Mouse (Mus musculus): ENCODE measurements around the gene Polr1e. TPM values are rescaled to one million over a fixed set of nuclear protein-coding genes. Genes with fewer than 3 reads are reported as not detected.

Gene Polr1e
- 29.2 and 36.1 TPM in 2 replicates for polyA plus RNA-seq (2015; fragmentation: Nextera tagmentation; extraction: Ambion mirVana)

GRCm38 (mm10) chr4:45018452-45018980 is at the start of gene Polr1e:
Gene Polr1e, plus strand, starts transcription at chr4:45018583.
- 0 out of 2 replicates have a peak, but pooled peaks cover 13% of the 10 kb centered on the region for H3K36me3 ChIP-seq
- H3K9me3 ChIP-seq = no peaks in the 10 kb centered on the region
- peaks cover 19% of the 10 kb centered on the region for H3K4me1 ChIP-seq
- H3K27me3 ChIP-seq = no peaks in the 10 kb centered on the region
- ATAC-seq (ENCODE audit: insufficient number of reproducible peaks, low FRiP score, low TSS enrichment, low read depth) = peak; percentile 73
- H3K27ac ChIP-seq = no peak within 1 kb of the TSS
- H3K4me2 ChIP-seq = peak within 1 kb of the TSS; percentile 91
- H3K9ac ChIP-seq = peak within 1 kb of the TSS; percentile 37
- WGBS = under 1% methylated on average over 29 of the region's 29 CpGs
- H3K4me3 ChIP-seq = peak within 1 kb of the TSS; percentile 59

- no peaks in the 10 kb centered on the region for H3K36me3 ChIP-seq
- H3K9ac ChIP-seq = no peak overlapping the region
- no peak overlapping the region for H3K4me2 ChIP-seq
- peaks cover 10% of the 10 kb centered on the region for H3K4me1 ChIP-seq
- 83% methylated on average over 7 of the region's 7 CpGs for WGBS
- no peaks in the 10 kb centered on the region for H3K9me3 ChIP-seq
- no peak overlapping the region for H3K27ac ChIP-seq
- no peak overlapping the region for H3K4me3 ChIP-seq
- no peaks in the 10 kb centered on the region for H3K27me3 ChIP-seq
- ATAC-seq (ENCODE audit: insufficient number of reproducible peaks, low FRiP score, low TSS enrichment, low read depth) = no peak
Observed at GRCm38 (mm10) chr4:44970056-44970455, 48.3 kb upstream of the Polr1e start.

GRCm38 (mm10) chr4:44970612-44971110 is 47.7 kb upstream of the Polr1e start:
- no peak overlapping the region for H3K4me3 ChIP-seq
- WGBS = 19% methylated on average over 10 of the region's 10 CpGs
- no peak overlapping the region for H3K4me2 ChIP-seq
- no peak overlapping the region for H3K27ac ChIP-seq
- peaks cover 10% of the 10 kb centered on the region for H3K4me1 ChIP-seq
- no peak for ATAC-seq (ENCODE audit: insufficient number of reproducible peaks, low FRiP score, low TSS enrichment, low read depth)
- H3K27me3 ChIP-seq = no peaks in the 10 kb centered on the region
- no peaks in the 10 kb centered on the region for H3K36me3 ChIP-seq
- no peak overlapping the region for H3K9ac ChIP-seq
- H3K9me3 ChIP-seq = no peaks in the 10 kb centered on the region

GRCm38 (mm10) chr4:44973450-44973849 is 44.9 kb upstream of the Polr1e start:
- Histone ChIP-seq H3K36me3 (no peaks in the 10 kb centered on the region), H3K27ac (no peak overlapping the region), H3K4me3 (no peak overlapping the region), H3K9ac (no peak overlapping the region), H3K9me3 (no peaks in the 10 kb centered on the region), H3K4me2 (peak overlapping the region; percentile 32; the same call in 1 of the 2 replicates), H3K4me1 (peaks cover 10% of the 10 kb centered on the region), H3K27me3 (no peaks in the 10 kb centered on the region)
- no peak for ATAC-seq (ENCODE audit: insufficient number of reproducible peaks, low FRiP score, low TSS enrichment, low read depth)
- WGBS = 11% methylated on average over 9 of the region's 9 CpGs

- WGBS = 50% methylated on average over 14 of the region's 14 CpGs
- H3K4me3 ChIP-seq = no peak overlapping the region
Observed at GRCm38 (mm10) chr4:44973871-44974270, 44.5 kb upstream of the Polr1e start.

GRCm38 (mm10) chr4:44974331-44974730 is 44.1 kb upstream of the Polr1e start:
- Histone ChIP-seq H3K4me3 (no peak overlapping the region), H3K36me3 (no peaks in the 10 kb centered on the region), H3K27me3 (no peaks in the 10 kb centered on the region), H3K9ac (no peak overlapping the region), H3K27ac (no peak overlapping the region), H3K4me1 (peaks cover 10% of the 10 kb centered on the region), H3K9me3 (no peaks in the 10 kb centered on the region), H3K4me2 (no peak overlapping the region)
- WGBS = 71% methylated on average over 8 of the region's 8 CpGs
- no peak for ATAC-seq (ENCODE audit: insufficient number of reproducible peaks, low FRiP score, low TSS enrichment, low read depth)

More at GRCm38 (mm10) chr4:44973871-44974270, 44.5 kb upstream of the Polr1e start:
- Histone ChIP-seq H3K36me3 (no peaks in the 10 kb centered on the region), H3K4me2 (peak overlapping the region; percentile 32; the same call in 1 of the 2 replicates), H3K27ac (no peak overlapping the region), H3K27me3 (no peaks in the 10 kb centered on the region), H3K9ac (no peak overlapping the region), H3K4me1 (peaks cover 10% of the 10 kb centered on the region), H3K9me3 (no peaks in the 10 kb centered on the region)
- ATAC-seq (ENCODE audit: insufficient number of reproducible peaks, low FRiP score, low TSS enrichment, low read depth) = peak; percentile 66; the same call in 1 of the 2 replicates

GRCm38 (mm10) chr4:44976026-44976615 is 42.3 kb upstream of the Polr1e start:
- Histone ChIP-seq H3K9me3 (no peaks in the 10 kb centered on the region), H3K9ac (no peak overlapping the region), H3K27me3 (no peaks in the 10 kb centered on the region), H3K27ac (no peak overlapping the region), H3K4me1 (peaks cover 16% of the 10 kb centered on the region), H3K4me3 (no peak overlapping the region), H3K4me2 (no peak overlapping the region), H3K36me3 (no peaks in the 10 kb centered on the region)
- WGBS = 64% methylated on average over 6 of the region's 6 CpGs
- ATAC-seq (ENCODE audit: insufficient number of reproducible peaks, low FRiP score, low TSS enrichment, low read depth) = no peak

- no peak overlapping the region for H3K27ac ChIP-seq
Observed at GRCm38 (mm10) chr4:44976921-44977710, 41.3 kb upstream of the Polr1e start.

GRCm38 (mm10) chr4:44978175-44978574 is 40.2 kb upstream of the Polr1e start:
- Histone ChIP-seq H3K9me3 (no peaks in the 10 kb centered on the region), H3K4me2 (no peak overlapping the region), H3K36me3 (no peaks in the 10 kb centered on the region), H3K27ac (no peak overlapping the region), H3K27me3 (no peaks in the 10 kb centered on the region), H3K4me3 (no peak overlapping the region), H3K4me1 (peaks cover 32% of the 10 kb centered on the region), H3K9ac (no peak overlapping the region)
- WGBS = 71% methylated on average over 5 of the region's 5 CpGs
- no peak for ATAC-seq (ENCODE audit: insufficient number of reproducible peaks, low FRiP score, low TSS enrichment, low read depth)

More at GRCm38 (mm10) chr4:44976921-44977710, 41.3 kb upstream of the Polr1e start:
- peaks cover 22% of the 10 kb centered on the region for H3K4me1 ChIP-seq
- H3K4me3 ChIP-seq = no peak overlapping the region
- H3K9ac ChIP-seq = no peak overlapping the region
- 87% methylated on average over 10 of the region's 10 CpGs for WGBS
- H3K4me2 ChIP-seq = no peak overlapping the region
- ATAC-seq (ENCODE audit: insufficient number of reproducible peaks, low FRiP score, low TSS enrichment, low read depth) = no peak
- no peaks in the 10 kb centered on the region for H3K36me3 ChIP-seq
- no peaks in the 10 kb centered on the region for H3K27me3 ChIP-seq
- no peaks in the 10 kb centered on the region for H3K9me3 ChIP-seq

- peaks cover 12% of the 10 kb centered on the region; the same call in 1 of the 2 replicates for H3K36me3 ChIP-seq
- H3K9me3 ChIP-seq = no peaks in the 10 kb centered on the region
- no peak overlapping the region for H3K27ac ChIP-seq
- H3K9ac ChIP-seq = no peak overlapping the region
- no peaks in the 10 kb centered on the region for H3K27me3 ChIP-seq
- H3K4me3 ChIP-seq = no peak overlapping the region
- ATAC-seq (ENCODE audit: insufficient number of reproducible peaks, low FRiP score, low TSS enrichment, low read depth) = no peak
- H3K4me2 ChIP-seq = no peak overlapping the region
- peaks cover 29% of the 10 kb centered on the region for H3K4me1 ChIP-seq
- WGBS = 63% methylated on average over 7 of the region's 7 CpGs
Observed at GRCm38 (mm10) chr4:44979794-44980338, 38.5 kb upstream of the Polr1e start.

GRCm38 (mm10) chr4:44981280-44981973 is 37.0 kb upstream of the Polr1e start, which contains the start of gene Grhpr:
Gene Grhpr, plus strand, starts transcription at chr4:44981395.
- WGBS = under 1% methylated on average over 40 of the region's 40 CpGs
- Histone ChIP-seq H3K4me2 (peak within 1 kb of the TSS; percentile 83), H3K4me1 (peaks cover 29% of the 10 kb centered on the region), H3K9me3 (no peaks in the 10 kb centered on the region), H3K27ac (peak within 1 kb of the TSS; percentile 87), H3K9ac (peak within 1 kb of the TSS; percentile 63), H3K36me3 (peaks cover 25% of the 10 kb centered on the region; the same call in 1 of the 2 replicates), H3K27me3 (no peaks in the 10 kb centered on the region), H3K4me3 (peak within 1 kb of the TSS; percentile 78)
- ATAC-seq (ENCODE audit: insufficient number of reproducible peaks, low FRiP score, low TSS enrichment, low read depth) = peak; percentile 85

Measured in limb, embryonic 15.5 days (tissue).